Mouse (Mus musculus) urinary bladder, adult 2 months (tissue): Measurements from ENCODE around the gene Spata31d1a. TPM values are rescaled to one million over a fixed set of nuclear protein-coding genes. Genes with fewer than 3 reads are reported as not detected.
"Not testable (repeated sequence)": the region's sequence is repeated elsewhere in the genome, so short reads cannot be mapped to it uniquely, and the experiment has no call there.

Experiments used
- DNase-seq: peaks from one replicate; pipeline ENCODE4 v3.0.0; 2022; ENCODE audit warnings: low spot score
- polyA plus RNA-seq: library from polyadenylated mRNA; depleted of rRNA; stranded (reverse); fragments of >200 nt; gene quantifications from 2 replicates; pipeline ENCODE4 v1.2.3, GENCODE M21; 2012; rRNA removed

The Spata31d1a gene
- not detected in 2 replicates for polyA plus RNA-seq

DNA sequence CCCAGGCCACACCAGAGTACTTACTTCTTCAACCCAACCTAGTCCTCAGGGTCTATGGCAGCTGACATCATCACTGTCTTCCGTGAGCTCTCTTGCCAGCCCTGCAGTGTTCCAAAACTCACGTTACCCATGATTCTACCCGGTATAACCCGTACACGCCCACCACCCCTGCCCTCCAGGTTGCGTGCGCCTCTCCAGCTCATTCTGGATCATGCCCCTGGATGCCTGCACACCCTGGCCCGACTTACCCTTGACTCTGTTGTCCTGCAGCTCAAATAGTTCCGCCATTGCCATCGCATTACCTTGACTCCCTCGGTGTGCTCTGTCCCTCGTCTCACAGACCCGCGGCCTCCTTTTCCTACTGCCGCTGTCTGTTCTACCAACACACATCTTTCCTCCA is at the start of gene Spata31d1a:
TSS of gene Spata31d1a (minus strand) at position 101 of the 400 bp plus-strand sequence.
- DNase-seq = no peak

- no peak for DNase-seq
Measured at GRCm38 (mm10) chr13:59756906-59757305, 46.8 kb upstream of the Spata31d1a start.

- no peak for DNase-seq
Measured at GRCm38 (mm10) chr13:59750310-59750709, 40.2 kb upstream of the Spata31d1a start.

GRCm38 (mm10) chr13:59746711-59747110 is 36.6 kb upstream of the Spata31d1a start, which contains the start of gene 1700014D04Rik:
TSS of gene 1700014D04Rik (minus strand) at chr13:59746752.
- DNase-seq = no peak

- DNase-seq = no peak
Measured at GRCm38 (mm10) chr13:59746164-59746563, 36.0 kb upstream of the Spata31d1a start.

GRCm38 (mm10) chr13:59745462-59745861 is 35.3 kb upstream of the Spata31d1a start:
- DNase-seq = no peak

DNA sequence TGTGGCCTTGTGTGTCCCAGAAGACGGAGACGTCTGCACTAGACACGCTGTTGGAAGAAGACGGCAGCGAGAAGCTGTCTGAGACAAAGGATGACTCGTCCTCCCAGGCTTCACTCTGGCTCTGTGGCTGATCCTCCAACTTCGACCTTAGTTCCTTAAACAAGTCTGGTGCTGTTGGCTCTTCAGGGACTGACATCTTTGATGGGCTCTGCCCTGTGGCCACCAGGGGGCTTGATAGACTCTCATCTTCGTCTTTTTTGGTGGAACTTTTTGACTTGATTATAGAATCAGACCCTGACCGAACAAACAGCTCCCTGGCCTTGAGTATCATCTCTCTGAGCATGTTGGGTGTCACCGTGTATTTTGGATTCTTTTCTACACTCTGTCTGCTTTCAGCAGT is 31.6 kb upstream of the Spata31d1a start:
- DNase-seq = no peak

DNA sequence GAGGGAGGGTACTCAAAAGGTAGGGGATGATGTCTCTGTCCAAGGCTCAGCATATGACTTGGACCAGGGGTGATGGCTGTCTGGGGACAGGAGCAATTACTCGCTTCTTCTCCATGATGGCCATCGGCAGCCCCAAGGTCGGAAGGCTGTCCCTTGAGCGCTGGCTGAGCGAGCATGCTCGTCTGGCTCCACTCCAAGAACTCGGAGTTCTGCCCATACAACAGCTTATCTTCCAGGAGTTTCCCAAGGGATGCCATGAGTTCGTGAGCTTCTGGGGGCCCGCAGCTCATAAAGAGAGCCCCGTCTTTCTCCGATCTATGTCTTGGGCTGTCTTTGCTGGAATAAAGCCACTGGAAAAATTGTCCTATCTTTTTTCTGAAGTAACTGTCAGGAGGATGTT is 31.0 kb upstream of the Spata31d1a start:
- DNase-seq = no peak

DNA sequence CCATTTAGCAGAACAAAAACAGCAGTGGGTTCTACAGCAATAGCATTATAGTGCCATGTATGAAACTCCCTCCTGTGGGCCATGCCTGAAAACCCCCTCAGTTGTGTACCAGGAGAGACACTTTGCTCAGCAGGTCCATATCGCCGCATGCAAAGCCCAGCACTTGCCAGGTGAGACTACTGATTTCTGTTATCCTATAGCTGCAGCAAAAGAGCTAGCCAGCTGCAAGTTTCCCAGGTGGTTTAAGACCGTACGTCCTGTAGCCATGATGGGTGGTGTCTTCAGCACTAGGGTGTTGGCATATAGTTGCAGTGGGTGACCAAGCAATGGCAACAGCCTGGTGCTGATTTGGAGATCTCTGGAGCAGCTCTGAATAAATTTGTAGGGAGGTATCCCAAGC is 29.3 kb upstream of the Spata31d1a start:
- no peak for DNase-seq

GRCm38 (mm10) chr13:59738455-59738854 is 28.3 kb upstream of the Spata31d1a start:
- no peak for DNase-seq

DNA sequence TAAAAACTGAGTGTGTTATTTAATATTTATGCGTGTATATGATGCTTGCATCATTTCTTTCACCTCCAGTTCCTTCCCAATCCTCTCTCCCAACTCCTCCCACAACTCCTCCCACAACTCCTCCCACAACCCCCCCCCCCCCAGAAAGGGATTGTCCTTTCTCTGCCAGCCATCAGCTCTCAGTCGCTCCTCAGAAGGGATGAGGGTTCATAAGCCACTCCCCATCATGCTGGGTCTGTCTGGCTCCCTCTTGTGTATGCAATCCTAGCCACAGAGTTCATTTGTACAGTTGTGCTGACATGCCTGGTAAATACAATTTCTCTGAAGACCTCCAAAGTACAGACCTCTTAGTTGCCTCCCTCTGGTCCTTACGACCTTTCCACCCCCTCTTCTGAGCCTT is 25.1 kb upstream of the Spata31d1a start:
- no peak for DNase-seq

DNA sequence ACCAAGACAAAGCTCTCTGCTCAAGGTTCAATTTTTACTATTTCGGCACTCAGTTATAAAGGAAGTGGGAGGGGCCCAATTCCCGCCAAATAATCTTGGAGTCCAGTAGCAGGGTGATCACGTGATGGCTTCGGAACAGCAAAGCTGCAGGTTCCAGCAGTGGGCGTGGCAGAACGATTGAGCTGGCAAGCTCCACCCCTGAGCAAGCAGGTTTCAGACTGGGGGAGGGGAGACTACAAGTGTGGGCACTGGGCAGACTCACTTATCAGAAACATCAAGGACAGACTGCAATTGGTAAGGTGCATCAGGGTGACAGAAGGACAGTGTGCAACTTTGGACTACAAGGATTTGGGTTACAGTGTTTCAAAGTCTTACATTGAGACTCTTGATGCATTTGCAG is 24.2 kb upstream of the Spata31d1a start:
- not testable (repeated sequence) for DNase-seq

GRCm38 (mm10) chr13:59733936-59734335 is 23.8 kb upstream of the Spata31d1a start:
- DNase-seq = no peak

- no peak for DNase-seq
Measured at GRCm38 (mm10) chr13:59731652-59732051, 21.5 kb upstream of the Spata31d1a start, which contains the start of gene Spata31d1d. TSS of gene Spata31d1d (minus strand) at chr13:59731752.

- DNase-seq = peak; percentile 52
Measured at GRCm38 (mm10) chr13:59728378-59729093, 18.4 kb upstream of the Spata31d1a start.

- DNase-seq = no peak
Measured at GRCm38 (mm10) chr13:59726139-59726867, 16.2 kb upstream of the Spata31d1a start.

DNA sequence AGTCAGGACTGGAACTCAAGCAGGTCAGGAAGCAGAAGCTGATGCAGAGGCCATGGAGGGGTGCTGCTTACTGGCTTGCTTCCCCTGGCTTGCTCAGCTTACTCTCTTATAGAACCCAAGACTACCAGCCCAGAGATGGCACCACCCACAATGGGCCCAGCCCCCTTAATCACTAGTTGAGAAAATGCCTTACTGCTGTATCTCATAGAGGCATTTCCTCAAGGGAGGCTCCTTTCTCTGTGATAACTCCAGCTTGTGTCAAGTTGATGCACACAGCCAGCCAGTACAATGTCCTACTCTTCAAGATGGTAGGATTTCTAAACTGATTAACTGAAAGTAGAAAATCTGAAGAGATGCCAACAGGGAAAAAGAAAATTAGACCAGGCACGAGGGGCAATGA is 12.0 kb upstream of the Spata31d1a start:
- not testable (repeated sequence) for DNase-seq

GRCm38 (mm10) chr13:59719475-59719874 is 9.3 kb upstream of the Spata31d1a start:
- no peak for DNase-seq

GRCm38 (mm10) chr13:59718857-59719440 is 8.8 kb upstream of the Spata31d1a start:
- not testable (repeated sequence) for DNase-seq

GRCm38 (mm10) chr13:59713710-59714109 is 3.6 kb upstream of the Spata31d1a start:
- no peak for DNase-seq

- DNase-seq = not testable (repeated sequence)
Measured at GRCm38 (mm10) chr13:59711984-59712383, 1.9 kb upstream of the Spata31d1a start, which contains the start of gene Spata31d1b. TSS of gene Spata31d1b (plus strand) at chr13:59712284.

DNA sequence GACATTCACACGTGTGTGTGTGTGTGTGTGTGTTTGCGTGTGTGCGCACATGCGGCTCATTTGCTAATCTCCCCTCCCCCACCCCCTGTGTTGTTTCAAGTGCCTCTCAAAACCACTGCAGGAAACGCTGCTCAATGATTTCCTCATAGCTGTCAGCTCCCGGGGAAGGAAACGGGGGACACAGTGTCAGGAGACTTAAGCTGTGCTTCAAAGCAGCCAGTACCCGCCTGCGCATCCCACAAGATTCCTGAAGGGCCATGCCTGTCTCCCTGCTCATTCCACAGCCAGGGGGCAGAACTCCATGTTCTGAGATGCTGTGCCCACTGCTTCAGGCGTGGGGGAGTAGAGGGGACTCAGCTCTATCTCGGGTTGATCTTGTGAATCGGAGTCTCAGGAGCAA is 5.6 kb downstream of the Spata31d1a start:
- no peak for DNase-seq
